Mouse (Mus musculus): ENCODE results near the gene Rxra.

The Rxra gene

DNA sequence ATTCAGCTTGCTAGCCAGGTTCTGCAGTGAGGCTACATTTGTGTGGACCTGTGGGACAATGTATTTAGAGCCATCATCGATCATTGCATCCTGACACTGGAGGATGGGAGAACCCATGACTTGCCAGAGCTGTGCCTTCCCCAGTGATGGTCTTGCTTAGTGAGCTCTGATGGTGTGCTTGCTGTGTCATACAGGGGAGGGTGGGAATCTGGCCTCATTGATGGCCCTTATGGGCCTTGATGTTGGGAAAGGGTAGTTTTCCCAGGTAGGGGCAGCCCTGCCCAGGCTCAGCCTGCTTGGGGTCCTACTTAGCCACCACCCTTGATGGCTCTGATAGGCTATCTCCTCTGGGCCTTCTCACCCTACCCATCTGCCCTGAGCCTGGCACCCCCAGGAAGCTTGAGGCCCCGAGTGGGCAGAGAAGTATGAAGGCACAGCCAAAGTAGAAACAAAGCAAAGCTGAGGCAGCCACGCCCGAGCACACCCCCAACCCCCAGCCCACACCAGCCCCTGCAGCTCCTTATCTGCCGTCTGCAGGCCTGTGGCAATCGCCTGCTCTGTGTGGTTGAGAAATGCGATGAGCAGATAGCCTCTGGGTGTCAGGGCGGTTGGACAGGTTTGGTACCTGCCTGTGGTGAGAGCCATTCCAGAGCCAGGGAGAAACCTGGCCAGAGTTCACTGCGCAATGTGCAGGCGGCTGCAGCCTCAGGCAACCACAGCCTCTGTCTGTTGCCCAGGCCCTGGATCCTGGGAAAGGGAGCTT lies 26.8 kb downstream of the Rxra start:
- DNase-seq = no peak

DNA sequence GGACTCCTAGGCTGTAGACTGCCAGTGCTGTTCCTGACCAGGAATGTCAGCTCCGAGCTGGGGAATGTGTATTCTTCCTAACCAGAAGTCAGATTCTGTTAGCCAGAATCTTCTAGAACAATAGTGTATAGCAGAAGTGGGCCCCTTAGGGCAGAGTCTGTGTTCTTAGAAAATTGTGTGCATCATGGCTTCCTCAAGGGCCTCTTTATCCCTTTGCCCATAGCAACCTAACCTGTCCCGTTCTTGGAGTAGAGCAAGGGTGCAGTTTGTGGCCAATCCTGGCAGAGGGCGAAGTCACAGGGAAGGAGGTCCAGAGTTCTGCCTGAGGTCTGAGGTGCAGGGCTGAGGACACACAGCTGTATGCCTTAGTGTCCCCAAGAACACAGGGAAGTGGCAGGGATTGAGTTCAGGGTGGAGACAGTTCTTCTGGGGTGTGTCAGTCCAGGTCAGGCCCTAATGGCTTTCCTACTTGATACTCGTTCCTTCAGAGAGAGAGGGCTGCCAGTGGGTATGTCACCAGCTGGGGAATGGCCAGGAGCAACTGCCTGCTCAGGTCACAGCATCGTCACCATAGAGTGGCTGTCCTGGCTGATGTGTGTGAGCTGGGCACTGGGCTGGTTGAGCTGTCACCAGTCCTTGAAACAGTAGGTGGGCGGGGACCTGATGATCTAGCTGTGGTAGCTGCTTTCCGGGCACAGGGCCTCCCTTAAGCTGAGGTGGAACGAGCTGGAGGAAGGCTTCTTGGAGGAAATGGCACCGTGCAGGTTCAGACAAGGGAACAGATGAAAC lies 27.8 kb downstream of the Rxra start:
- DNase-seq = no peak

DNA sequence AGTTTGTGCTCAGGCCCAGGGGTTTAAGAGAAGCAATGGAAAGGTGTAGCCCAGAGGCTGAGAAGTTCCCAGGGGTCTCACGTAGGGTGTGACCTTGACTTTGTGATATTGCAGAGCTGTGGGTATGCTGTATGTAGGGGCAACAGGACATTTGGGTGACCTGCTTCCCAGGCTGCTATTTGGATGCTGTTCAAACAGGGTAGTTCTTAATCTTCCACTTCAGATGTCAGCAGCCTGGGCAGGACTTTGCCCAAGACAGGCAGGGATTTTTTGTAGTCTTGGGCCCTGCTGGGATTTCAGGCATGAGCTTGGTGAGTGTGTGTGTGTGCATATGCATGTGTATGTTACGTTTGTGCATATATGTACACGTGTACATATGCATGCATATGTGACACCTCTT lies 28.4 kb downstream of the Rxra start:
- no peak for DNase-seq

DNA sequence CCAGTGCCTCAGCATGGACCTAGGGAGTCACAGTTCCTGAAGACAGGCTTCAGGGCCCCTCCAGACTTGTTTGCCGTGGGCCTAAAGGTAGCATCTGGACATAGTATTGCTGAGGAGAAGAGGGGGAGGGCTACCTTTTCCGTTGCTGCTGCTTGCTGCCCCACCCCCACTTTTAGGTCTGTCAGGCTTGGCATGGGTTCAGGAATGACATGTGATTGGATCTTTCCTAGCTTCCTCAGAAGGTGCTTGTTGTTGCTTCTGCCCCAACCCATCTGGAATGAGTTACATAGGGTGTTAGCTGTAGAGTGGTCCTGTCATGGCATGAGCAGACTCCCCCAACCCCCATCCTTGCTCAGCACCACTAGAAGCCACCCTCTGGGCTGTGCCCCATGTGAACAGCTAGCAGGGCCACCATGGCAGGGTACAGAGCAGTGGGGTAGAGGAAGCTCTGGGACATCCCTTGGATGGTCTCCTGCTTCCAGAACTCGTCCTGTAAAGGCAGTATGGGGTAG lies 34.7 kb downstream of the Rxra start:
- DNase-seq = peak; percentile 68 to 71

DNA sequence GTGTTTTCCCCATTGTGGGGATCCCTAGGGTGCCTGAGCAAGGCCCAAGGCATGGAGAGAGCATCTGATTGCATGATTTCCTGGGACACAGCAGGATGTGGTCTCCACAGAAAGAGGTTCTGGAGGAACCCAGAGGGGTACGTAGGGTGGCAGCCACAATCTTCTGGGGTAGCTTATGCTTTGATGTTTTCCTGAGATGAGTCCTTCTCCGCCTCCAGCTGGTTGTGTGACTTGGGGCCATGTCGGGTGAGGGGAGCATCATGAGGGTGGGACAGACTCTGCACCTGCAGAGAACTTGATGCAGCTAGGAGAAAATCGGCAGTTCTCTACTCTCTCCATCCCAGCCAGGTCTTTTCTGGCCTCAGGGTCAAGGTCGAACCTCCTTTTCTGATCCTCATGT lies 36.4 kb downstream of the Rxra start:
- DNase-seq = no peak

DNA sequence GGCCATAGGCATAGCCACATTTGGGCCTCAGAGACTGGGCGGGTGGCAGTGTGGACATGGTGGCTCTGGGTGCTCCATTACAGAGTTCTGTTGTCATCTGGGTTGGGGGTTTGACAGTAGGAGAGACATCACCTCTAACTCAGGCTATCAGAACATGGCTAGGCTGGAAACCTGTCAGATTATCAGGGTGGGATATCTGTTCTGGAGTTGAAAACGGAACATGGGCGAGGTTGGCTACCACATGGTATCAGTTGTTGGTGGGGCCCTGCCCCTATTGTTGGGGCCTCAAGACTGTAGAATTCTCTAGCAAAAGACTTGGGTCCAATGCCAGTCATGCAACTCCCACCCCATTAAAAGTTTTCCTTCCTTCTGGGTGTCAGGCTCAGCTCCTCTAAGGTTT lies 37.1 kb downstream of the Rxra start:
- DNase-seq = no peak

DNA sequence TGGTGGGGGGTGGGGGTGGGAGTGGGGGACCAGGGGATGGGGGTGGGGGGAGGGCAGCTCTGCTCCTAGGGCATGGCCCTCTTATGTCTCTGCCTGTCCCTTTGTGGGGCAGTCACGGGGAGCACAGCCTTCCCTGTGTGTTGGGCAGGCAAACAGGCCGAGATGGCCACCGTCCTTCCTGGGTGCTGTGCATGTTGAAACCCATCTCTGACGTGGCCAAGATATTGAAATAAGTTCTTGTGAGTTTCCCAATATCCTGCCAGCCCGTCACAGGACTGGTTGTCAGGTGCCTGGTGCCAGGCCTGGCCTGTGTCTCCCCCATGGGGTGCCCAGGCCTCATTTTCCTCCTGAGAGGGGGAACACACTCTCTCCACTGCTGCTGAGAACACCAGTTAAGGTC lies 37.9 kb downstream of the Rxra start:
- DNase-seq = no peak

DNA sequence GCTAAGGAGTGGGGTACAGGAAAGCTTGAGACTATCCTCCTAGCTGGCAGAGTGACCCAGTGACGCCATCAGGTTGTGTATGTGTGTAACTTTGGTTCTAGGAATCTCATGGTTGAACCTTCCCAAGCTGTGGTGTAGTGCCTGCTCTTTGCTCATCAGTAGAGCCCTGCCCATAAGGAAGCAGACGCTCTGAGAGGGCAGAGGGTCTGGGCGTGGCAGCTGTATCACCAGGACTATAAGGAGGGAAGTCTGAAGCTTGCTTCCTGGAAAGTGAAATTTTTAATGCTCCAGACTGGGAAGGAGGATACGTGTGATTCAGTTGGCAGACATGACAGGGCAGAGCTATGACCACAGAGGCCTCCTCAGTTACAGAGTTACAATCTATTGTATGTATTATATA lies 39.0 kb downstream of the Rxra start:
- DNase-seq = no peak

DNA sequence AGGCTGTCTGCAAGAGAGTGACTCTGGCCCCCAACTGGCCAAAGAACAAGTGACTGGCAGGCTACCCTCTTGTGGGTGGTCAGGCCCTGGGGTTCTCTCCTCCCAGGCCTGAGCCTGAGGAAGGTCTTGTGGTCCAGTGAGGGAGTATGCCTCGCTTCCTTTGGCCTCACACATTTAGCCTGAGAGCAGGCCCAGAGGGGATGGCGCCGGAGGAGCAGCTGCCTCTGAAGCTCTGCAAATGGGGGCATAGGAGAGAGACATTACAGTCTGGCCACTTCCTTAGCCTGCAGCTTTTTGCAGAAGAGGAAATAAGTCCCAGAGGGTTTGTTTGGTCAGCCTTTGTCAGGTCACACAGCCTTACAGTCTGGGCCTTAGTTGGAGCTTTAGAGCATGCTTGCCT lies 40.1 kb downstream of the Rxra start:
- no peak for DNase-seq

DNA sequence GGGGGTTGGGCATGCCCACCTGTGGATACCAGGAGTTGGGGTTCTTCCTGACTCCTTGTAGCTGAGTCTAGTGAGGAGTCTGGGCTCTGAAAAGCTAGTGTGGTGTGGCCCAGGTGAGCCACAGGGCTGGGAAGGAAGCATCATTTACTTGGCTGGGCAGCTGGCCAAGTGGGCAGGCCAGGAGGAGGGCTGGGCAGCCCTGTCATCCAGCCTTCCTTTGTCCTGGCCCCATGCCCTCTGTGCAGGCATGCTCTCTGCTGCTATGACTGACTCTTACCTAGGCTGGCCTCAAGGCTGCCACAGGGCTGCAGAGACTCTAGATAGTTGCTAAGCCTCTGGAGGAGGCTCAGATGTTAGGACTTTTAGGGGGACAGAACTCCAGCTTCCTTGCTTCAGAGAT lies 42.0 kb downstream of the Rxra start:
- peak; percentile 90 for DNase-seq

DNA sequence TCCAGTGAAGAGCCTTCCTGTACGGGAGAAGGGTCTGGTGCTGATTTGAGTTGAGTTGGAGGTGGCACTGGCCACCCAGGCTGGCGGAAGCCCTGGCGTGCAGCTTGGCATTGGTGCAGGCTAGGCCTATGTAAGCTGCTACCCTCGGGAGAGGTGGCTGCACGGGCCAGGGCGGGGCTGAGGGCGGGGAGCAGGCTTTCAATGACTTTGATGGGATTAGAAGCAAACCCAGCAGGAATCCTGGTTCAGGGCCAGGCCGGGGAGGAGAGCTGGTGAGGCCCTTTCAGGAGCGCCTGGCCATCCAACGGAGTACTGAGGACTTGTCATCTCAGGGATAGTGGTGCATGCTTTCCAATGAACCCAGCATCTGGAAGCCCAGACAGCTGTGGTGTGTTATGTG lies 43.4 kb downstream of the Rxra start:
- peak; percentile 86 to 89 for DNase-seq

DNA sequence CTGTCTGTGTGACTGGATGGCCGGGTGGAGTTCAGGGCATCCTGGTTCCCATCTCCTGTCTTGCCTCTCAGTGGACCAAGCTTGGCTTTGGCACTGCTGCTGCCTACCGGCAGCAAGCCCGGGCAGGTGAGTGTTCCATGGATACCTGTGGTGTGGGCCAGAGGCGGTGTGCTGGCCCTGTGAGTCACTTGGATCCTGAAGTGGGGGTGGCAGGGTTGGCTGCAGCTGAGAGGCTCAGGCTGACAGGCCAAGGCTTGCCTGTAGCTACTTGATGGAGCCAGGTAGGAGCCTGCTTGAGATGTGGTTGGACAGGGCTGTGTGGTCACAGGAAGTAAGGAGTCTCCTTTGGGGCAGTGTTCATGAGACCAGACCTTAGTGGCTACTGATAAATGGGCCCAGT lies 45.4 kb downstream of the Rxra start:
- no peak for DNase-seq

DNA sequence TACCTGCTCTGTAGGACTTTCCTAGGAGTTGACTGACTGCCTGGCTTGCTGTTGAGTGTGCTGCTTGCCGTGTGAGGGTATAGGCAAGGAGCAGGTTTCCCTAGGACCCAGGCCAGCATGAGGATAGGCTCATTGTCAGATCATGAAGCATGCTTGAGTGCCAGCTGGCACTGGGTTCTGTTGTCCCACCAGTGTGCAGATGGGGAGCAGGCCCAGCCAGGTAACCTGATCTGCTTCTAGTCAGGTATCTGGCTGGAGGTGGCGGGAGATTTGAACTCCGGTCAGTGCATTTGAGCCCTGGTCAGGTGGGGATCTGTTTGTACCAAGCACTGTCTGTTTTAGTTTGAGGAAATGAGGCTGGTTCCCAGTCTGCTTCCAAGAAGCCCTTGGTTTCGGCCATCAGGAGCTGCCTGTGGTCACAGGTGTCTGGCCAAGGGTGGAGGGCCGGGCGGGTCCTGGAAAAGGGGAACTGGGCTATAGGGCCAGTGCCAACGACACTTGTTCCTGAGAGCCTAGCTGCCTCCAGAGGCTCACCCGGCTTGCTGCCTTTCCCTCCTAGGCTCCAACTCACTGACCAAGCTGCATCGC lies 48.6 kb downstream of the Rxra start:
- DNase-seq = peak in 1 of 2 experiments; percentile 55

DNA sequence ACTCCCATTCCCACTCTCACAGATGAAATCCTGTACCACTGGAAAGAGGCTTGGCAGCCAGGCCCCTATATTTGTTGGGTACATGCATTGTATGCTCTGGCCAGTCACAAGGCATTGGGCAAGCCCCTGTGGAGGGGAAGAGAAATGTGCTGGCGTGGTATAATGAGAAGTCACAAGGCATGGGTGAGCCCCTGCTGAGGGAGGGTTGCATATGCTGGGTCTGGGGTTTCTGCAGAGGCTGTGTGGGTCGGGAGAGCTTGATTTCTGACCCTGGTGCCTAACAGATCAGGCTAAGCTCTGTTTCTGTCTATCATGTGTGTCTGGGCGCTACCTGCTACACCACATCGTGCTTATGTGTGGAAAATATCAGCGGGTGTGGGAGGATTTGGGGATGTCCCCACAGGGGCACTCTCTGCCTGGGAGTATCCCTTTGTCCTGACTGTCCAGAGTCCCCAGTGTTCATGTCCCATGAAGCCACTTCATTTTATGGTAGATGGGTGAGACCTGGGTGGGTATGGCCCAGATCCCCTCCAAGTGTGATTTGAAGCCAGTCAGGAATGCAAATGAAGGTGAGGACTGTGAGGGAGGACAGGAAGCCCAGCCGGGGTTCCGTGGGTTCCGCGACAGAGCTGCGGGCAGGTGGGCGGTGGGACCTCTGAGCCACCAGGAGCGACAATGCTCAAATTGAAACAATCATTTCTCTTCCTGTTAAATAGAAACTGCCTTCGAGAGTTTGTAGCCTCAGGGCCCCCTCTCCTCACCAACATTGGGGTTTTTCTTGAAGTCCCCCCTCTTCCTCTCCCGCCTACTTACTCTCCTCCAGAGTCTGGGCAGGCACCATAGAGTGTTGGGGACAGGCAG lies 52.0 kb downstream of the Rxra start:
- DNase-seq = no peak

DNA sequence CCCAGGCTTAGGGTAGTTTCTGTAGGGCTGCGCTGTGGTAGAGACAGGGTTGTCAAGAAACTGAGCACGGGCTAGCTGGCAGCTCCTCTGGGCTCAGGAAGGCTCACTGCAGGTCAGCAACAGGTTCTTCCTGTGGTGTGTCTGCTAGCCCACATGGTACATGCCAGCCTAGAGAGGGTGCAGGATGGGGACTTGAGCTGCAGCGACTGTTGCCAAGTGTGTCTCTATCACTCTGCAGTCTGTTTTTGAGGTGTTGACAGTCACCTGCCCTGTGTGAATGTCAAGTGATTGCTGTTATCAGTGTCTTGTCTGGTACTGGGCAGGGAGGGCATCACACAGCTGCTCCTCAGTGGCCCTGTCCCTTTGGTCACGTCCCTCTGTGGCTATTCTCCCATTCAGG lies 52.8 kb downstream of the Rxra start:
- no peak for DNase-seq

DNA sequence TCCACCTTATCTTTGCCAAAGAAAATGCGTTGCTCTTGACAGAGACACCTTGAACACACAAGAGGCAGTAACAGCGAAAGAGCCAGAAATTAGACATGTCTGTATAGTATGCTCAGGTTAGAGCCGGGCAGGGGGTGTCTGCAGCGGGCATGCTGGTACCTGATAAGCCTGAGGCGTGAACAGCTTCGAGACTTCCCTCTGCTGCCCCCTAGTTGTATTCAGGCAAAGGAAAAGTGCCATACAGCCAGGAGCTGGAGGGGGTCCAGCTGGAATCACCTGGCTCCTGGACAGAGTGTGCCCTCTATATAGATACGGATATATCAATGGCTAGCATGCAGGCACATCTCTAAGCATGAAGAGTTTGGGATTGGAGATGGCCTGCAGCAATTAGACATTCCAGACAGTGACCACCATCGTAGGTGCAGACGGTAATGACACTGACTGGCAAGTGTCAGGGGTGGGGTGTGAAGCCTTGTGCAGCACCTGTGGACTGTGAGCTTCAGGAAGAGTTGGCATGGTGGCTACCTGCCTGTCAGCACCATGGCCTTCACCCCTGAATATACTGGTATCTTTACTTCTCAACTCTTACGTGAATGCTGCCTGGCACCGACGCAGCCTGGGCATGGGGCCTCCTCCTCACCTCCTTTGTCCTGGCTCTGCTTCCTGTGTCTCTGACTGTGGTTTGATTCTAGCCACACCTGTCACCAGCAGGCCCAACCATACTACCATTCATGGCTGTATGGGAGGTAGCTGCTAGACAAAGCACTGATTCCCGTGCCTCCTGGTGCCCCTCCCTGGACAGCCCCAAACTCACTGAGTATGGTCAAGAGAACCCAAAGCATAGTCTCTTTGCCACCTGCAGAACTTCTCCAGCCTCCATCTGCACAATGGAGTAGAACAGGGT lies 54.0 kb downstream of the Rxra start:
- DNase-seq = peak; percentile 83 to 87

DNA sequence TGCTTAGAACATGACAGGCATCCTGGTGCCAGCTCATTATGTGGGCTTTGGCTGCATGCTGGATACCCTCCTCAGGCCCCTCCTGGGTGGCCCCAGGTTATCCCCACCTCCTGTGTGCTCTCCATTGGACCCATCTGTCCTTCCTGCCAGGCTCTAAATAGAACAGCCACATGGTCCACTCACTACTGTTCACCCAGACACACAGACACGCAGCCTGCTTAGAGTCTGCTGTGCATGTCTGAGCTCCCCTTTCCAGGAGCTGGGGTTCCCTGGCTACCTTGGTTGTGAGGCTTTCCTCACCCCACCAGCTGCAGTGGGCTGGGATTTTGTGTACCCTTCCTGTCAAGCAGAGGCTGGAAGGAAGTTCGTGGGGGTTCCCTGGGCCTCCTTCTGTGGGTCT lies 56.8 kb downstream of the Rxra start:
- no peak for DNase-seq

DNA sequence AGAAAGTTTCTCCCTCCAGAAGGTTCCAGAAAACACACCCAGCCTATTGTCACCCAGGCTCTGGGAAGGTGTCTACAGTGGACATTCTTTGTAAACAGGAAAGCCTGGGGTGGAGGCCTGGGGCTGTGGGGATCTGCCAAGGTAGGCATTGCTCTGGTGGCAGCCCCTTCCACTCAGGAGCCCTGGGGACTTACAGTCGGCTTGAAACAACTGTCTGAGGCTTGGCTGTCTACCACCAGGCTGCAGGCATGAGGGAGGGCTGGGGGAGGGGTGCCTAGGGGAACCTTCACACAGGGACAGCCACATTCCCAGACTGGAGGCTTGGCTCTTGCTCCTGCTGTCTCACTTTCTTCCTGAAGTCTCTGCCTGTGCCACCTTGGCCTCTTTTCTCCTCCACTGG lies 58.1 kb downstream of the Rxra start:
- peak in 1 of 2 experiments; percentile 53 for DNase-seq

DNA sequence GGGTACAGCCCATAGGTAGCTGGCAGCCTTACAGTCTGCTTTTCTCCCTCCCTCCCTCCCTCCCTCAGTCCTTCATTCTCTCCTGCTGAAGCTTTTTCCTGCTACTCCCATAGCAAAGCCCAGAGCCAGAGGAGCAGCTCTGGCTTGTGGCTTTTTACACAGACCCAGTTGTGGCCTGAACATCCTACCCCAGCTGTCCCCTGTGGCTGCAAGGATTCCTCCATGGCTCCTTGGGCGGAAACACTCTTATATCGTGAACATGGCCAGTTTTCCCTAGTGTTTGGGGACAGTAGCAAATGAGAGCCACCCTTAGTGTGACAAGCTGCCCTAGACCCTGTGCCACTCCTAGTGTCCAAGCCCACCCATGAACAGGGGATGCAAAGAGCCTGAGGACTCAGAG lies 58.6 kb downstream of the Rxra start:
- DNase-seq = no peak

DNA sequence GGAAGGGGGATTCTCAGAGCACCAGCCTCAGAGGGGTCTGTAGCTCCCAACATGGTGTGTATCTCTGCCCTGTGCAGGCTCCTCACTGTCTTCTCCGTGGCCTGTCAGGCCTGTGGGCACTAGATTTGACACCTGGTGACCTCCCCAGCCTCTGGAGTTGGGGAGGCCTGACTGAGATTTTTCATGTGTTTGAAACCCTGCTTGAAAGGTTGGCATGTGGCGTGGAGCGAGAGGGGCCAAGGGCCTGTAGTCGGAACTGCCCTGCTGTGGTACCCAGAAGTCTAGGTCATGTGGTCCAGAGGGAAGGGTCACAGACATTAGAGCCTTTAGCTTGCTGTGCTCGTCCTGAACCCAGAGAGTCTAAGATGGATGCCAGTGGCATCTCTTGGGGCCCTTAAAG lies 60.6 kb downstream of the Rxra start:
- no peak for DNase-seq

DNA sequence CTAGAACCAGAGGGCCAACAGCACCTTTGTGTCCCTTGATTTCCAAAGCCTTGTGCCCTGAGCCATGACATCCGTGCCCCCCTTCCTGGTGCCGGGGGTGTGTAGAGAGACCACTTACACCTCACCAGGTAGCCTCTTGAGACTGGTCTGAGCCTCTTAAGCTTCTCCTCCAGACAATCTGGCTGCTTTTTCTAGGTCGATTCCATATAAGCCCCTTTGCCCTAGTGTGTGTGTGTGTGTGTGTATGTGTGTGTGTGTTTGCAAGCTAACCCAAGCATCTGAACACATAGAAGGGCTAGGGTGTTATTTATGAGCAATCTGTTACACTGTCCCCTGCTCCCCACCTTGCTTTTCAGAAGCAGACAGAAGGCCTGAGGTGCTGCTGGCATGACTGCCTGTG lies 62.2 kb downstream of the Rxra start:
- DNase-seq = no peak

DNA sequence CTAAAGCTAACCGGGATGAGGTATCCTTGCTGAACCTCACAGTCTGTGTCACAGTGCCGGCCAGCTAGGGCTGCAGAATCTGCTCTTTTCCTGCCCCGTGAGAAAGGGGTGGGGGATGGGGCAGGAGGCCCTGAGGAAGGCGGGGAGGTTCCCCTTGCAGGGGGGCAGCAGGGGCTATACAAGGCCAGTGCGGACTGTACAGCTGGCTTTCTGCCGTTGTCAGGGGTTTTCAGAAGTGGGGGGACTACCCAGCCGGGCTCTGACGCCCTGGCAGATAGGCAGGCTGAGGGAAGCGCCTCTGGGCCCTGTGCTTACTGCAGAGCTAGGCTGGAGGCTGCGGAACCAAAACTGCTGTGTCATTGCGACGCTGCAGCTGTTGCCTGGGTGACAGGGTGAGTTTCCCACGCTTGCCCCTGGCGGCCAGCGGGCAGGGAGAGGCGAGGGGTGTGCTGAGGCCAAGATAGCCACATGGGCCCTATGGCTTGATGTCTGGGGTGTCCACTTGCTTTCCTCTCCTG lies 63.9 kb downstream of the Rxra start:
- peak; percentile 66 to 71 for DNase-seq

Measured in cerebellum, postnatal 10 days (tissue).